In genomic region chr7:28808957-28809393, GRCm38 (mm10) we compare ENCODE assay signal across 8 mouse cellular contexts. TPM values are rescaled to one million over a fixed set of nuclear protein-coding genes. Genes with fewer than 3 reads are reported as not detected.
DNase-seq lines count a peak whose midpoint lies in the region; ATAC-seq and TF ChIP-seq lines count a peak whose summit lies in the region.

No protein-coding gene starts in this region.

- H3K27me3 ChIP-seq in intestine, postnatal 0 days (replicated peaks; ENCODE audit: control insufficient read depth, insufficient read depth, low read length): no peaks in the 10 kb centered on the region
- H3K27me3 ChIP-seq in midbrain, embryonic 11.5 days (ENCODE audit: control insufficient read depth, insufficient read depth, low read length): no peaks in the 10 kb centered on the region

- H3K4me1 ChIP-seq in intestine, postnatal 0 days (replicated peaks; ENCODE audit: control insufficient read depth, insufficient read depth, low read length): peaks cover 12% of the 10 kb centered on the region; the same call in 1 of the 2 replicates
- H3K4me1 ChIP-seq in midbrain, embryonic 11.5 days (ENCODE audit: control insufficient read depth, insufficient read depth, low read length): peaks cover 22% of the 10 kb centered on the region

- DNase-seq in adrenal gland, postnatal 10 days: peak; percentile 99
- peak; percentile 96 for DNase-seq in embryo, embryonic 9.5 days (ENCODE audit: extremely low spot score)
- DNase-seq in left cerebral cortex, postnatal 4 days: peak; percentile 98
- peak; percentile 100 for DNase-seq in midbrain, embryonic 11.5 days (ENCODE audit: low spot score, missing footprints)
- peak; percentile 96 for DNase-seq in right cerebral cortex, postnatal 4 days
- DNase-seq in yolk sac, embryonic 10.5 days (ENCODE audit: low spot score): peak; percentile 94

- intact Hi-C loops in left cerebral cortex, postnatal 4 days (cut with DNase I): no loop called here

- H3K9ac ChIP-seq in intestine, postnatal 0 days (ENCODE audit: low read depth, low read length): peak overlapping the region; percentile 94
- H3K9ac ChIP-seq in midbrain, embryonic 11.5 days (ENCODE audit: low read length): peak overlapping the region; percentile 91

- ATAC-seq in granulocyte monocyte progenitor cell, adult 5-6 weeks (replicated peaks; ENCODE audit: poor library complexity, severe bottlenecking): peak; percentile 54
- ATAC-seq in intestine, postnatal 0 days: peak; percentile 36; the same call in 1 of the 2 replicates
- peak; percentile 72 for ATAC-seq in midbrain, embryonic 11.5 days (ENCODE audit: low FRiP score)

- no peaks in the 10 kb centered on the region for H3K9me3 ChIP-seq in intestine, postnatal 0 days (ENCODE audit: control insufficient read depth)
- H3K9me3 ChIP-seq in midbrain, embryonic 11.5 days (ENCODE audit: control insufficient read depth, low read length): no peaks in the 10 kb centered on the region

- TF ChIP-seq CTCF in intestine, postnatal 0 days (IDR thresholded peaks at IDR 0.05; ENCODE audit: low read depth): no peak

- 0% methylated on average over 17 of the region's 32 CpGs for WGBS in intestine, postnatal 0 days
- WGBS in midbrain, embryonic 11.5 days: 0% methylated on average over 32 of the region's 32 CpGs

- H3K36me3 ChIP-seq in intestine, postnatal 0 days (ENCODE audit: control insufficient read depth, insufficient read depth): peaks cover 13% of the 10 kb centered on the region
- peaks cover 13% of the 10 kb centered on the region for H3K36me3 ChIP-seq in midbrain, embryonic 11.5 days (ENCODE audit: control insufficient read depth, insufficient read depth, low read length)

- H3K27ac ChIP-seq in intestine, postnatal 0 days (ENCODE audit: low read depth, low read length): peak overlapping the region; percentile 100
- H3K27ac ChIP-seq in midbrain, embryonic 11.5 days (ENCODE audit: low read depth, low read length): peak overlapping the region; percentile 99

- peak overlapping the region; percentile 79 for H3K4me2 ChIP-seq in intestine, postnatal 0 days (replicated peaks; ENCODE audit: low read depth)
- peak overlapping the region; percentile 92 for H3K4me2 ChIP-seq in midbrain, embryonic 11.5 days

- H3K4me3 ChIP-seq in intestine, postnatal 0 days (ENCODE audit: low read depth, low read length): peak overlapping the region; percentile 92
- H3K4me3 ChIP-seq in midbrain, embryonic 11.5 days (ENCODE audit: low read depth, low read length): peak overlapping the region; percentile 75

RNA-seq across cellular contexts. Expression of gene Hnrnpl, which starts 0.6 kb away (rescaled TPM):
- total RNA-seq in adrenal gland, postnatal 10 days (2021): 100 to 1,000 TPM; 459 to 528 TPM
- 466 and 510 TPM in 2 replicates for total RNA-seq in granulocyte monocyte progenitor cell, adult 5-6 weeks (2014; fragmentation: Nextera tagmentation)
- total RNA-seq in granulocyte monocyte progenitor cell, adult 5-6 weeks (2017): 276 and 296 TPM in 2 replicates
- polyA plus RNA-seq in intestine, postnatal 0 days (2015; fragmentation: Nextera tagmentation; extraction: Ambion mirVana): 144 and 152 TPM in 2 replicates
- 100 to 1,000 TPM; 572 to 576 TPM for total RNA-seq in left cerebral cortex, postnatal 4 days (2021)
- polyA plus RNA-seq in midbrain, embryonic 11.5 days (2014; fragmentation: Nextera tagmentation; extraction: Ambion mirVana): 331 and 342 TPM in 2 replicates

RNA-seq across cellular contexts. Expression of gene Ech1, which starts 16.0 kb away (rescaled TPM):
- total RNA-seq in adrenal gland, postnatal 10 days (2021): 1,000 to 10,000 TPM; 1,178 to 1,235 TPM
- 125 and 134 TPM in 2 replicates for total RNA-seq in granulocyte monocyte progenitor cell, adult 5-6 weeks (2014; fragmentation: Nextera tagmentation)
- 76.3 and 99.3 TPM in 2 replicates for total RNA-seq in granulocyte monocyte progenitor cell, adult 5-6 weeks (2017)
- 402 and 426 TPM in 2 replicates for polyA plus RNA-seq in intestine, postnatal 0 days (2015; fragmentation: Nextera tagmentation; extraction: Ambion mirVana)
- total RNA-seq in left cerebral cortex, postnatal 4 days (2021): 10 to 100 TPM; 45.3 to 45.9 TPM
- polyA plus RNA-seq in midbrain, embryonic 11.5 days (2014; fragmentation: Nextera tagmentation; extraction: Ambion mirVana): 80.5 and 81.7 TPM in 2 replicates

RNA-seq across cellular contexts. Expression of gene Rinl, which starts 20.2 kb away (rescaled TPM):
- total RNA-seq in adrenal gland, postnatal 10 days (2021): 1 to 10 TPM; 3.7 to 4.9 TPM
- 67.9 and 72.3 TPM in 2 replicates for total RNA-seq in granulocyte monocyte progenitor cell, adult 5-6 weeks (2014; fragmentation: Nextera tagmentation)
- total RNA-seq in granulocyte monocyte progenitor cell, adult 5-6 weeks (2017): 55.9 and 75.5 TPM in 2 replicates
- polyA plus RNA-seq in intestine, postnatal 0 days (2015; fragmentation: Nextera tagmentation; extraction: Ambion mirVana): 1.6 and 2.2 TPM in 2 replicates
- total RNA-seq in left cerebral cortex, postnatal 4 days (2021): 1 to 10 TPM; 1.5 to 1.6 TPM
- polyA plus RNA-seq in midbrain, embryonic 11.5 days (2014; fragmentation: Nextera tagmentation; extraction: Ambion mirVana): 1.9 and 2.5 TPM in 2 replicates

RNA-seq across cellular contexts. Expression of gene Lgals4, which starts 24.7 kb away (rescaled TPM):
- 10 to 100 TPM; 25.9 to 55.7 TPM for total RNA-seq in adrenal gland, postnatal 10 days (2021)
- total RNA-seq in granulocyte monocyte progenitor cell, adult 5-6 weeks (2014; fragmentation: Nextera tagmentation): 20.5 and 20.8 TPM in 2 replicates
- total RNA-seq in granulocyte monocyte progenitor cell, adult 5-6 weeks (2017): 3.9 and 6.6 TPM in 2 replicates
- 2,376 and 2,464 TPM in 2 replicates for polyA plus RNA-seq in intestine, postnatal 0 days (2015; fragmentation: Nextera tagmentation; extraction: Ambion mirVana)
- 1 to 10 TPM; 3.6 to 4.6 TPM for total RNA-seq in left cerebral cortex, postnatal 4 days (2021)
- 1.3 and 1.7 TPM in 2 replicates for polyA plus RNA-seq in midbrain, embryonic 11.5 days (2014; fragmentation: Nextera tagmentation; extraction: Ambion mirVana)

RNA-seq across cellular contexts. Expression of gene Nfkbib, which starts 41.7 kb away (rescaled TPM):
- total RNA-seq in adrenal gland, postnatal 10 days (2021): 10 to 100 TPM; 25.1 to 25.3 TPM
- 22.0 and 36.0 TPM in 2 replicates for total RNA-seq in granulocyte monocyte progenitor cell, adult 5-6 weeks (2014; fragmentation: Nextera tagmentation)
- total RNA-seq in granulocyte monocyte progenitor cell, adult 5-6 weeks (2017): 20.0 and 24.1 TPM in 2 replicates
- 33.1 and 33.2 TPM in 2 replicates for polyA plus RNA-seq in intestine, postnatal 0 days (2015; fragmentation: Nextera tagmentation; extraction: Ambion mirVana)
- 10 to 100 TPM; 35.3 to 35.6 TPM for total RNA-seq in left cerebral cortex, postnatal 4 days (2021)
- polyA plus RNA-seq in midbrain, embryonic 11.5 days (2014; fragmentation: Nextera tagmentation; extraction: Ambion mirVana): 39.0 and 43.9 TPM in 2 replicates

Comparison
In these comparisons a context has a peak if more than half of its experiments do, and no peak if none do; other contexts are left out.
1. Peak in every context shown above with its lines: DNase-seq, ATAC-seq, H3K4me3 ChIP-seq and H3K27ac ChIP-seq.
2. RNA of gene Ech1, which starts 16.0 kb away (total RNA-seq): 1,178 to 1,235 TPM in adrenal gland, postnatal 10 days; 76.3 to 134 TPM in granulocyte monocyte progenitor cell, adult 5-6 weeks and 45.3 to 45.9 TPM in left cerebral cortex, postnatal 4 days; every median in the first group is over 4 times any median in the second.
3. RNA of gene Rinl, which starts 20.2 kb away (total RNA-seq): 55.9 to 75.5 TPM in granulocyte monocyte progenitor cell, adult 5-6 weeks; 3.7 to 4.9 TPM in adrenal gland, postnatal 10 days and 1.5 to 1.6 TPM in left cerebral cortex, postnatal 4 days; every median in the first group is over 4 times any median in the second.